Mouse (Mus musculus): ENCODE measurements around the gene Tubb3. TPM values are rescaled to one million over a fixed set of nuclear protein-coding genes. Genes with fewer than 3 reads are reported as not detected.
A peak's percentile ranks its signal among the peaks of the same experiment; 100 is the strongest.

The Tubb3 gene
- total RNA-seq (2021): 1 to 10 TPM; 1.8 to 1.9 TPM
- long read RNA-seq, experiment 1, partial matches to known transcripts: 0 of 2 reads
- long read RNA-seq, experiment 1, other reads (novel, unspliced or antisense): 0 of 2 reads
- long read RNA-seq, experiment 2, partial matches to known transcripts: 0 of 1 reads
- long read RNA-seq, experiment 2, other reads (novel, unspliced or antisense): 0 of 1 reads

GRCm38 (mm10) chr8:123411246-123411645, at the start of gene Tubb3:
TSS of gene Tubb3 (plus strand) at chr8:123411424.
- peak; percentile 30 for DNase-seq

- peak; percentile 94 for DNase-seq
Observed at GRCm38 (mm10) chr8:123373403-123374238, 37.6 kb upstream of the Tubb3 start, which contains the start of gene Tcf25. TSS of gene Tcf25 (plus strand) at chr8:123373753.

GRCm38 (mm10) chr8:123374239-123374578, 37.0 kb upstream of the Tubb3 start:
- DNase-seq: peak; percentile 97

GRCm38 (mm10) chr8:123375701-123376100, 35.5 kb upstream of the Tubb3 start:
- DNase-seq: no peak

GRCm38 (mm10) chr8:123376106-123376505, 35.1 kb upstream of the Tubb3 start:
- no peak for DNase-seq

- no peak for DNase-seq
Observed at GRCm38 (mm10) chr8:123381711-123382110, 29.5 kb upstream of the Tubb3 start.

- DNase-seq: no peak
Observed at GRCm38 (mm10) chr8:123382516-123382915, 28.7 kb upstream of the Tubb3 start.

- peak; percentile 42 for DNase-seq
Observed at GRCm38 (mm10) chr8:123384883-123385540, 26.2 kb upstream of the Tubb3 start.

- DNase-seq: no peak
Observed at GRCm38 (mm10) chr8:123387041-123387440, 24.2 kb upstream of the Tubb3 start.

- no peak for DNase-seq
Observed at GRCm38 (mm10) chr8:123387801-123388200, 23.4 kb upstream of the Tubb3 start.

GRCm38 (mm10) chr8:123389026-123389425, 22.2 kb upstream of the Tubb3 start:
- no peak for DNase-seq

GRCm38 (mm10) chr8:123398308-123398707, 12.9 kb upstream of the Tubb3 start:
- no peak for DNase-seq

GRCm38 (mm10) chr8:123401936-123402335, 9.3 kb upstream of the Tubb3 start:
- no peak for DNase-seq

GRCm38 (mm10) chr8:123402730-123403326, 8.4 kb upstream of the Tubb3 start:
- no peak for DNase-seq

GRCm38 (mm10) chr8:123404521-123404920, 6.7 kb upstream of the Tubb3 start:
- DNase-seq: no peak

GRCm38 (mm10) chr8:123406786-123407185, 4.4 kb upstream of the Tubb3 start, which contains the start of gene Mc1r:
TSS of gene Mc1r (plus strand) at chr8:123407107.
- peak; percentile 63 for DNase-seq

- no peak for DNase-seq
Observed at GRCm38 (mm10) chr8:123407612-123408011, 3.6 kb upstream of the Tubb3 start.

- no peak for DNase-seq
Observed at GRCm38 (mm10) chr8:123408586-123409544, 2.4 kb upstream of the Tubb3 start.

- peak; percentile 35 for DNase-seq
Observed at GRCm38 (mm10) chr8:123410049-123410587, 1.1 kb upstream of the Tubb3 start.

- DNase-seq: no peak
Observed at GRCm38 (mm10) chr8:123410788-123411187, 436 bp upstream of the Tubb3 start.

GRCm38 (mm10) chr8:123411781-123412327, 630 bp downstream of the Tubb3 start:
- DNase-seq: no peak
